Comparison of ENCODE assay signal across 8 mouse cellular contexts in the genomic region with DNA sequence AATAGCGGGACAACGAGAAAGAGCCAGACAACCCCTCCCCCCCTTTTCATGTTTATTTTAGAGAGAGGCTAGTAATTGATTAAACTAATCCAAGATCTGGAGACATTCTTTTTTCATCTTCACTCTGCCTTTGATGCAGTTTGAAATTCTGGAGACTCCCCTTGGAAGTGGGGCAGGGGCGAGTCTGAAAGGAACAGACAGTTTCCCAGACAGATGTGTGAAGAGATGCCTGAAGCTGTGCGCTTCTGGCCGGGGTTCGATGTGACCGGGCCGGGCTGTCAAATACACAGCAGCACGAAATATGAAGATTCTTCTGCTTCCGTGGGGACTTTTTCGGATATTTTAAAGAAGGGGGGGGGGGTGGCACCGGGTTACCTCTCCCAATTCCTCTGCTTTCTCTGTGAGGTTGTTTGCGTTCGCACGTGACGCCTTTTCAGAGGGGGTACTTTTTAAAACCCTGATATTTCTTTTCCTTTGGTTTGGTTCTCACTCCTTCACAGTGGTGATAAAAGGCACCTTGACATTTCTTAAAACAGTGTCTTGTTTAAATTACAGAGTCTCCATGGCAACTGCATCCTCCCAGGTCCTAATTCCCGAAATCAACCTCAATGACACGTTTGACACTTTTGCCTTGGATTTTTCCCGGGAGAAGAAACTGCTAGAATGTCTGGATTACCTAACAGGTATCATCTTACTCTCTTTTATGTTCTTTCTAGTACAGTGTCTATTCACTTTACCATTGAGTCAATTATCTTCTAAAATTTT. TPM values are rescaled to one million over a fixed set of nuclear protein-coding genes. Genes with fewer than 3 reads are reported as not detected.
DNase-seq lines count a peak whose midpoint lies in the region; ATAC-seq and TF ChIP-seq lines count a peak whose summit lies in the region.
"Not testable (repeated sequence)": the region's sequence is repeated elsewhere in the genome, so short reads cannot be mapped to it uniquely, and the experiment has no call there.

No protein-coding gene starts in this region.

- ATAC-seq in forebrain, embryonic 13.5 days: not testable (repeated sequence)

- in situ Hi-C loops in ES-E14 (cut with MboI; ENCODE audit: low sequenced_read_pairs in 2 of 2, unreplicated experiment in 2 of 2): not testable (repeated sequence)

- not testable (repeated sequence) for H3K9ac ChIP-seq in ES-E14 (ENCODE audit: insufficient read depth, low read depth, low read length, poor library complexity, severe bottlenecking); forebrain, embryonic 13.5 days; liver, adult 2 months (ENCODE audit: low read depth, low read length)

- H3K79me2 ChIP-seq in liver, adult 2 months (ENCODE audit: control insufficient read depth, insufficient read depth, low read length): not testable (repeated sequence)

- peak overlapping the region; percentile 0; the same call in 1 of the 2 replicates for H3K27ac ChIP-seq in ES-E14 (ENCODE audit: insufficient read depth, low read depth, low read length, poor library complexity, severe bottlenecking)
- H3K27ac ChIP-seq in forebrain, embryonic 13.5 days: peak overlapping the region; percentile 1; the same call in 1 of the 2 replicates
- not testable (repeated sequence) for H3K27ac ChIP-seq in liver, adult 2 months (replicated peaks; ENCODE audit: insufficient read depth, low read depth, low read length); thymus, adult 2 months (ENCODE audit: control insufficient read depth, insufficient read depth, low read length)

- 90% methylated on average over 19 of the region's 19 CpGs for WGBS in forebrain, embryonic 13.5 days
- WGBS in liver, adult 2 months: 87% methylated on average over 19 of the region's 19 CpGs
- WGBS in thymus, adult 2 months: 92% methylated on average over 19 of the region's 19 CpGs

- TF ChIP-seq POLR2A in liver, adult 2 months (IDR thresholded peaks at IDR 0.05; ENCODE audit: extremely low read depth, insufficient read depth, low read length); thymus, adult 2 months (IDR thresholded peaks at IDR 0.05; ENCODE audit: control insufficient read depth, extremely low read depth, insufficient read depth, low read length, poor library complexity): not testable (repeated sequence)

- H3K27me3 ChIP-seq in forebrain, embryonic 13.5 days; liver, adult 2 months (ENCODE audit: control insufficient read depth, insufficient read depth, low read length); thymus, adult 2 months (ENCODE audit: control insufficient read depth, insufficient read depth, low read length): not testable (repeated sequence)

- peaks cover 65% of the 10 kb centered on the region for H3K9me3 ChIP-seq in ES-E14 (ENCODE audit: control insufficient read depth, insufficient read depth, low read depth, low read length)
- H3K9me3 ChIP-seq in forebrain, embryonic 13.5 days (replicated peaks): peaks cover 84% of the 10 kb centered on the region

- H3K4me1 ChIP-seq in ES-E14 (ENCODE audit: control insufficient read depth in 2 of 2, insufficient read depth in 2 of 2, low read length in 2 of 2, poor library complexity in 1 of 2); forebrain, embryonic 13.5 days; thymus, adult 2 months (replicated peaks; ENCODE audit: control insufficient read depth, insufficient read depth, low read length): not testable (repeated sequence)
- peaks cover 12% of the 10 kb centered on the region for H3K4me1 ChIP-seq in liver, adult 2 months (ENCODE audit: control insufficient read depth, insufficient read depth, low read length)

- not testable (repeated sequence) for TF ChIP-seq CTCF in liver, adult 2 months (IDR thresholded peaks at IDR 0.05; ENCODE audit: low read depth, low read length); thymus, adult 2 months (IDR thresholded peaks at IDR 0.05; ENCODE audit: borderline replicate concordance, control insufficient read depth, extremely low read depth, insufficient read depth, low read length, poor library complexity)

- DNase-seq in ES-E14 (ENCODE audit: low read depth, low spot score): peak; percentile 54
- peak; percentile 10 for DNase-seq in c-Kit-positive CD71-positive TER-119-negative erythroid progenitor cells, embryonic 14.5 days (ENCODE audit: low read depth)
- peak; percentile 25 for DNase-seq in heart, postnatal 4 days
- DNase-seq in kidney, postnatal 14 days: peak; percentile 9
- DNase-seq in liver, adult 2 months (ENCODE audit: extremely low read depth, low read depth, low spot score): peak; percentile 7
- DNase-seq in natural killer cell, adult 2 months (ENCODE audit: low spot score in 2 of 2): peak; percentile 0 to 5
- peak; percentile 12 for DNase-seq in thymus, adult 2 months

- H3K4me2 ChIP-seq in forebrain, embryonic 13.5 days: not testable (repeated sequence)

- H3K36me3 ChIP-seq in ES-E14 (ENCODE audit: control insufficient read depth, insufficient read depth, low read length, poor library complexity, severe bottlenecking): peaks cover 80% of the 10 kb centered on the region
- H3K36me3 ChIP-seq in forebrain, embryonic 13.5 days (ENCODE audit: poor library complexity, severe bottlenecking): peaks cover 77% of the 10 kb centered on the region
- peaks cover 19% of the 10 kb centered on the region for H3K36me3 ChIP-seq in liver, adult 2 months (ENCODE audit: control insufficient read depth, insufficient read depth, low read length)
- H3K36me3 ChIP-seq in thymus, adult 2 months (ENCODE audit: control insufficient read depth, insufficient read depth, low read length): peaks cover 12% of the 10 kb centered on the region; the same call in 1 of the 2 replicates

- H3K4me3 ChIP-seq in ES-E14 (ENCODE audit: insufficient read depth in 1 of 2, low read depth in 1 of 2, low read length in 2 of 2, poor library complexity in 1 of 2, severe bottlenecking in 1 of 2); forebrain, embryonic 13.5 days; liver, adult 2 months (ENCODE audit: insufficient read depth, low read depth, low read length); thymus, adult 2 months (ENCODE audit: control insufficient read depth, insufficient read depth, low read length): not testable (repeated sequence)

RNA-seq across cellular contexts. Expression of a gene that starts 25.9 kb away (rescaled TPM):
- total RNA-seq in ES-E14 (2012; rRNA removed): 165 and 322 TPM in 2 replicates
- polyA plus RNA-seq in forebrain, embryonic 13.5 days (2015; fragmentation: Nextera tagmentation; extraction: Ambion mirVana): 195 and 234 TPM in 2 replicates
- total RNA-seq in heart, postnatal 4 days (2021): 100 to 1,000 TPM in 1 of 2 experiments, 10 to 100 TPM in 1; 99.1 to 109 TPM
- total RNA-seq in liver, adult 2 months (2014; rRNA removed): 8.0 and 11.5 TPM in 2 replicates
- polyA plus RNA-seq in liver, adult 2 months (2012; rRNA removed): 102 and 123 TPM in 2 replicates
- 1,607 and 1,995 TPM in 2 replicates for polyA plus RNA-seq in thymus, adult 2 months (2012; rRNA removed)

Comparison
In these comparisons a context has a peak if more than half of its experiments do, and no peak if none do; other contexts are left out.
1. DNase-seq: peak in every context shown above with its lines; median percentile 54 in ES-E14; 25 in heart, postnatal 4 days; 12 in thymus, adult 2 months; 10 in c-Kit-positive CD71-positive TER-119-negative erythroid progenitor cells, embryonic 14.5 days; 9 in kidney, postnatal 14 days; 7 in liver, adult 2 months; 2 in natural killer cell, adult 2 months.